Mouse (Mus musculus) thymus, postnatal 14 days (tissue): ENCODE measurements around the gene 1700028K03Rik.
A peak's percentile ranks its signal among the peaks of the same experiment; 100 is the strongest.

ENCODE experiments used
- DNase-seq: peaks from one replicate; pipeline ENCODE4 v3.0.0; 2021

1700028K03Rik gene

GRCm38 (mm10) chr5:107534581-107534980, at the start of gene 1700028K03Rik:
Gene 1700028K03Rik, plus strand, starts transcription at chr5:107534709.
- DNase-seq: no peak

- no peak for DNase-seq
Measured at GRCm38 (mm10) chr5:107488996-107489395, 45.5 kb upstream of the 1700028K03Rik start.

GRCm38 (mm10) chr5:107491036-107491435, 43.5 kb upstream of the 1700028K03Rik start:
- no peak for DNase-seq

- no peak for DNase-seq
Measured at GRCm38 (mm10) chr5:107492471-107492870, 42.0 kb upstream of the 1700028K03Rik start.

- no peak for DNase-seq
Measured at GRCm38 (mm10) chr5:107494759-107495158, 39.8 kb upstream of the 1700028K03Rik start.

- DNase-seq: no peak
Measured at GRCm38 (mm10) chr5:107496047-107496446, 38.5 kb upstream of the 1700028K03Rik start.

GRCm38 (mm10) chr5:107497519-107498501, 36.7 kb upstream of the 1700028K03Rik start:
- DNase-seq: peak; percentile 34

- DNase-seq: peak; percentile 21
Measured at GRCm38 (mm10) chr5:107498806-107499310, 35.7 kb upstream of the 1700028K03Rik start.

- no peak for DNase-seq
Measured at GRCm38 (mm10) chr5:107499891-107500535, 34.5 kb upstream of the 1700028K03Rik start.

- DNase-seq: no peak
Measured at GRCm38 (mm10) chr5:107500741-107501140, 33.8 kb upstream of the 1700028K03Rik start.

GRCm38 (mm10) chr5:107507321-107507720, 27.2 kb upstream of the 1700028K03Rik start, which contains the start of gene Gm42669:
Gene Gm42669, plus strand, starts transcription at chr5:107507621.
- no peak for DNase-seq

GRCm38 (mm10) chr5:107510503-107510902, 24.0 kb upstream of the 1700028K03Rik start:
- no peak for DNase-seq

- DNase-seq: no peak
Measured at GRCm38 (mm10) chr5:107511326-107511725, 23.2 kb upstream of the 1700028K03Rik start.

- peak; percentile 92 for DNase-seq
Measured at GRCm38 (mm10) chr5:107513583-107513982, 20.9 kb upstream of the 1700028K03Rik start.

GRCm38 (mm10) chr5:107515453-107515852, 19.1 kb upstream of the 1700028K03Rik start:
- DNase-seq: no peak

GRCm38 (mm10) chr5:107516087-107516486, 18.4 kb upstream of the 1700028K03Rik start:
- no peak for DNase-seq

- DNase-seq: no peak
Measured at GRCm38 (mm10) chr5:107518602-107519001, 15.9 kb upstream of the 1700028K03Rik start.

- DNase-seq: no peak
Measured at GRCm38 (mm10) chr5:107521386-107521785, 13.1 kb upstream of the 1700028K03Rik start.

- DNase-seq: no peak
Measured at GRCm38 (mm10) chr5:107521897-107522296, 12.6 kb upstream of the 1700028K03Rik start.

- DNase-seq: peak; percentile 26
Measured at GRCm38 (mm10) chr5:107524281-107524680, 10.2 kb upstream of the 1700028K03Rik start.

GRCm38 (mm10) chr5:107528856-107529255, 5.7 kb upstream of the 1700028K03Rik start:
- DNase-seq: no peak

GRCm38 (mm10) chr5:107533590-107533989, 919 bp upstream of the 1700028K03Rik start:
- DNase-seq: no peak

- DNase-seq: no peak
Measured at GRCm38 (mm10) chr5:107541696-107542095, 7.2 kb downstream of the 1700028K03Rik start.
